In the genomic region with DNA sequence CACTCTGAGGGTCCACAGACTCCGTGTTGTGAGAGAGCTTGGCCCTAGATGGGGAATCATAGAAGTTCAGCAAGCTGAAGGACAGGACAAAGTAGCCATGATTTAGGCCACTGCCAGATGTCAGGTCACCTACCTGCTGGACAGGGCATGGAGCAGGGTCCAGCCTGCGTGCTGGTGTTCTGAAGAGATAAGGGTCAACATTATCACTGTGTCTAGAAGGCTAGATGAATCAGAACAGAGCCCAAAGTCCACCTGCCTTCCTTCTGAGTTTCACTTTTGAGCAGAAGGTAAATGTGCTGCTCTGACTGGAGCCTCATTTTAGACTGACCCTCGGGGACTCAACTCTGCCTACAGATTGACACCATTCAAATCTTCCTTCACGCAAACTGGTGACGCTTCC, we compare ENCODE assay signal across 28 mouse cellular contexts. TPM values are rescaled to one million over a fixed set of nuclear protein-coding genes. Genes with fewer than 3 reads are reported as not detected.
A peak's percentile ranks its signal among the peaks of the same experiment; 100 is the strongest.
DNase-seq lines count a peak whose midpoint lies in the region; ATAC-seq and TF ChIP-seq lines count a peak whose summit lies in the region.
"Had no signal": no experiment of that assay in that cellular context is flagged by ENCODE, and none has a peak within 500 bp of the region (broad histone marks: within the 10 kb centered on the region; RNA-seq: fewer than 3 reads in every experiment).

Gene Btnl2 (plus strand): TSS at position 284 of the 400 bp plus-strand sequence.

- peak within 1 kb of the TSS; percentile 54 for H3K4me2 ChIP-seq in intestine, postnatal 0 days (replicated peaks; ENCODE audit: low read depth)
- H3K4me2 ChIP-seq in midbrain, embryonic 16.5 days (ENCODE audit: low read length), result no peak within 1 kb of the TSS
- H3K4me2 ChIP-seq: embryonic facial prominence, embryonic 13.5 days; forebrain, embryonic 15.5 days; heart, embryonic 15.5 days; limb, embryonic 13.5 days; lung, embryonic 14.5 days; midbrain, embryonic 11.5 days; neural tube, embryonic 13.5 days had no signal

- no peak for TF ChIP-seq CTCF in spleen, adult 2 months (IDR thresholded peaks at IDR 0.05; ENCODE audit: extremely low read depth, insufficient read depth, insufficient read length, insufficient replicate concordance)
- no peak for TF ChIP-seq CTCF in intestine, postnatal 0 days (IDR thresholded peaks at IDR 0.05; ENCODE audit: low read depth)
- no peak for TF ChIP-seq CTCF in small intestine, adult 2 months (IDR thresholded peaks at IDR 0.05; ENCODE audit: extremely low read depth, insufficient read length, insufficient replicate concordance, low read depth, low read length)

- ATAC-seq in intestine, postnatal 0 days, result peak; percentile 90
- ATAC-seq in midbrain, embryonic 16.5 days, result no peak
- ATAC-seq: forebrain, embryonic 15.5 days; hindbrain, embryonic 16.5 days had no signal

- no peak for TF ChIP-seq POLR2A in spleen, adult 2 months (IDR thresholded peaks at IDR 0.05; ENCODE audit: low read depth, low read length)
- no peak for TF ChIP-seq POLR2A in small intestine, adult 2 months (IDR thresholded peaks at IDR 0.05; ENCODE audit: low read depth, low read length)

- H3K27me3 ChIP-seq in spleen, adult 2 months (ENCODE audit: control insufficient read depth, insufficient read depth, low read length), result no peaks in the 10 kb centered on the region
- H3K27me3 ChIP-seq in intestine, postnatal 0 days (replicated peaks; ENCODE audit: control insufficient read depth, insufficient read depth, low read length), result 0 out of 2 replicates have a peak, but pooled peaks cover 5% of the 10 kb centered on the region
- H3K27me3 ChIP-seq in small intestine, adult 2 months (ENCODE audit: control insufficient read depth, insufficient read depth, low read length), result peaks cover 3% of the 10 kb centered on the region; the same call in 1 of the 2 replicates
- H3K27me3 ChIP-seq in midbrain, embryonic 16.5 days (ENCODE audit: control insufficient read depth, insufficient read depth, low read depth, low read length), result no peaks in the 10 kb centered on the region
- H3K27me3 ChIP-seq: forebrain, embryonic 15.5 days; heart, embryonic 15.5 days had no signal

- no peak within 1 kb of the TSS for H3K9ac ChIP-seq in intestine, postnatal 0 days (ENCODE audit: low read depth, low read length)
- H3K9ac ChIP-seq in midbrain, embryonic 16.5 days (ENCODE audit: low read depth, low read length), result no peak within 1 kb of the TSS
- H3K9ac ChIP-seq: embryonic facial prominence, embryonic 13.5 days; forebrain, embryonic 15.5 days; heart, embryonic 15.5 days; limb, embryonic 13.5 days; liver, embryonic 14.5 days; lung, embryonic 14.5 days; neural tube, embryonic 13.5 days had no signal

- 69% methylated on average over 5 of the region's 5 CpGs for WGBS in spleen, adult 2 months
- WGBS in intestine, postnatal 0 days, result 71% methylated on average over 5 of the region's 5 CpGs
- WGBS in small intestine, adult 2 months, result 54% methylated on average over 5 of the region's 5 CpGs
- 87% methylated on average over 5 of the region's 5 CpGs for WGBS in midbrain, embryonic 16.5 days

- H3K36me3 ChIP-seq in spleen, adult 2 months (ENCODE audit: control insufficient read depth, insufficient read depth, low read length), result no peaks in the 10 kb centered on the region
- H3K36me3 ChIP-seq in intestine, postnatal 0 days (ENCODE audit: control insufficient read depth, insufficient read depth), result no peaks in the 10 kb centered on the region
- peaks cover 6% of the 10 kb centered on the region; the same call in 1 of the 2 replicates for H3K36me3 ChIP-seq in small intestine, adult 2 months (ENCODE audit: control insufficient read depth, insufficient read depth, low read length)
- no peaks in the 10 kb centered on the region for H3K36me3 ChIP-seq in midbrain, embryonic 16.5 days (ENCODE audit: control insufficient read depth, insufficient read depth, low read length)
- H3K36me3 ChIP-seq: embryonic facial prominence, embryonic 13.5 days; forebrain, embryonic 10.5 days; forebrain, embryonic 15.5 days; heart, embryonic 10.5 days; heart, embryonic 15.5 days; limb, embryonic 13.5 days; neural tube, embryonic 13.5 days had no signal

- no peak for DNase-seq in spleen, adult 2 months (ENCODE audit: low read depth in 1 of 2, low spot score in 2 of 2)
- DNase-seq in spleen, postnatal 10 days (ENCODE audit: low spot score in 2 of 2), result no peak
- no peak for DNase-seq in layer of hippocampus, postnatal 14 days (ENCODE audit: low spot score in 2 of 2)
- DNase-seq: adrenal gland, postnatal 14 days; cerebellum, adult 2 months; cerebellum, postnatal 25 days; kidney, adult 9 months; kidney, postnatal 10 days; lung, embryonic 14.5 days; thymus, postnatal 36 days had no signal

- H3K4me3 ChIP-seq in spleen, adult 2 months (ENCODE audit: extremely low read depth, insufficient read depth, insufficient read length), result no peak within 1 kb of the TSS
- H3K4me3 ChIP-seq in brown adipose tissue, adult 24 weeks (ENCODE audit: insufficient read depth, low read depth, low read length), result no peak within 1 kb of the TSS
- H3K4me3 ChIP-seq in intestine, postnatal 0 days (ENCODE audit: low read depth, low read length), result peak within 1 kb of the TSS; percentile 16
- peak within 1 kb of the TSS; percentile 37 for H3K4me3 ChIP-seq in small intestine, adult 2 months (ENCODE audit: low read depth, low read length)
- H3K4me3 ChIP-seq in midbrain, embryonic 16.5 days (ENCODE audit: low read depth, low read length), result no peak within 1 kb of the TSS
- H3K4me3 ChIP-seq: embryonic facial prominence, embryonic 13.5 days; forebrain, embryonic 10.5 days; forebrain, embryonic 15.5 days; heart, embryonic 10.5 days; heart, embryonic 15.5 days; limb, embryonic 13.5 days; neural tube, embryonic 13.5 days had no signal

- H3K9me3 ChIP-seq in intestine, postnatal 0 days (ENCODE audit: control insufficient read depth), result no peaks in the 10 kb centered on the region
- H3K9me3 ChIP-seq in midbrain, embryonic 16.5 days (replicated peaks; ENCODE audit: control insufficient read depth, low read length, poor library complexity, severe bottlenecking), result no peaks in the 10 kb centered on the region
- H3K9me3 ChIP-seq: embryonic facial prominence, embryonic 13.5 days; forebrain, embryonic 10.5 days; forebrain, embryonic 15.5 days; heart, embryonic 10.5 days; heart, embryonic 15.5 days; limb, embryonic 13.5 days; neural tube, embryonic 13.5 days had no signal

- peak within 1 kb of the TSS; percentile 92 for H3K27ac ChIP-seq in spleen, adult 2 months (ENCODE audit: insufficient read depth, low read length)
- H3K27ac ChIP-seq in brown adipose tissue, adult 24 weeks (replicated peaks; ENCODE audit: low read depth, low read length), result peak within 1 kb of the TSS; percentile 77
- peak within 1 kb of the TSS; percentile 82 for H3K27ac ChIP-seq in intestine, postnatal 0 days (ENCODE audit: low read depth, low read length)
- peak within 1 kb of the TSS; percentile 96 for H3K27ac ChIP-seq in small intestine, adult 2 months (ENCODE audit: insufficient read depth, low read depth, low read length)
- H3K27ac ChIP-seq in midbrain, embryonic 16.5 days (ENCODE audit: low read length), result no peak within 1 kb of the TSS
- H3K27ac ChIP-seq: embryonic facial prominence, embryonic 13.5 days; forebrain, embryonic 10.5 days; forebrain, embryonic 15.5 days; heart, embryonic 10.5 days; heart, embryonic 15.5 days; limb, embryonic 13.5 days; liver, embryonic 14.5 days; neural tube, embryonic 13.5 days had no signal

- H3K4me1 ChIP-seq in spleen, adult 2 months (ENCODE audit: control insufficient read depth, insufficient read depth, insufficient read length), result peaks cover 17% of the 10 kb centered on the region; the same call in 1 of the 2 replicates
- peaks cover 9% of the 10 kb centered on the region for H3K4me1 ChIP-seq in brown adipose tissue, adult 24 weeks (ENCODE audit: control insufficient read depth, insufficient read depth, insufficient read length, low read length)
- no peaks in the 10 kb centered on the region for H3K4me1 ChIP-seq in intestine, postnatal 0 days (replicated peaks; ENCODE audit: control insufficient read depth, insufficient read depth, low read length)
- H3K4me1 ChIP-seq in small intestine, adult 2 months (ENCODE audit: control insufficient read depth, insufficient read depth, insufficient read length, low read length), result peaks cover 9% of the 10 kb centered on the region; the same call in 1 of the 2 replicates
- no peaks in the 10 kb centered on the region for H3K4me1 ChIP-seq in midbrain, embryonic 16.5 days (ENCODE audit: control insufficient read depth, insufficient read depth, low read length)
- H3K4me1 ChIP-seq: embryonic facial prominence, embryonic 13.5 days; forebrain, embryonic 10.5 days; forebrain, embryonic 15.5 days; heart, embryonic 10.5 days; heart, embryonic 15.5 days; limb, embryonic 13.5 days; neural tube, embryonic 13.5 days had no signal

RNA-seq across cellular contexts. Expression of gene Btnl2, which starts in this region (rescaled TPM):
- 4.1 and 4.4 TPM in 2 replicates for polyA plus RNA-seq in spleen, adult 2 months (2012; rRNA removed)
- polyA plus RNA-seq in brown adipose tissue, adult 24 weeks (2012; ENCODE audit: insufficient read depth, insufficient read length, missing spikeins), result 0.67 TPM in 1 of 2 replicates, not detected in the other
- polyA plus RNA-seq in intestine, postnatal 0 days (2015; fragmentation: Nextera tagmentation; extraction: Ambion mirVana), result 43.0 and 43.4 TPM in 2 replicates
- 43.4 and 105 TPM in 2 replicates for polyA plus RNA-seq in small intestine, adult 2 months (2012; rRNA removed)
- under 1 TPM; 0.48 to 0.74 TPM for total RNA-seq in layer of hippocampus, postnatal 14 days (2021)
- 0.06 TPM in 1 of 2 replicates, not detected in the other for polyA plus RNA-seq in midbrain, embryonic 16.5 days (2015; fragmentation: Nextera tagmentation; extraction: Ambion mirVana)
- total RNA-seq: ES-E14; megakaryocyte progenitor cell, adult 5-6 weeks; midbrain, postnatal 0 days had no signal
- polyA plus RNA-seq: cerebellum, adult 2 months; forebrain, embryonic 10.5 days; heart, embryonic 10.5 days; heart, embryonic 15.5 days; hindbrain, embryonic 11.5 days; hindbrain, embryonic 16.5 days; midbrain, postnatal 0 days; neural tube, embryonic 13.5 days had no signal

Comparison
In these comparisons a context has a peak if more than half of its experiments do, and no peak if none do; other contexts are left out.
1. H3K4me3 ChIP-seq: peak in intestine, postnatal 0 days (single experiment) and small intestine, adult 2 months (single experiment); none in spleen, adult 2 months (single experiment), brown adipose tissue, adult 24 weeks (single experiment) and midbrain, embryonic 16.5 days (single experiment).